Mouse (Mus musculus) heart, postnatal 0 days (tissue): ENCODE measurements around the gene Omd.

Experiments used
- CTCF ChIP-seq: IDR thresholded peaks from 2 replicates; pipeline ENCODE4 v1.5.1; 2016; ENCODE audit warnings: antibody characterized with exemption, control low read depth, low read depth
- EP300 ChIP-seq: IDR thresholded peaks from 2 replicates; pipeline ENCODE4 v1.6.1; 2016; ENCODE audit warnings: antibody characterized with exemption, low read depth

- TF ChIP-seq CTCF (0 out of 2 replicates have a peak, but pooled peaks have one; percentile 4), EP300 (no peak)
These were observed 17.9 kb upstream of the Omd start for GRCm38 (mm10) chr13:49564347-49564746.
